Mouse (Mus musculus): ENCODE measurements at regions not wholly inside any gene's neighbourhood (a gene's known extent, or its start where the extent isn't known, plus 50 kb on each side); places are given as distances from the start of the nearest gene placed in this dataset.

GRCm38 (mm10) chr10:44763102-44763501 lies 234.8 kb upstream of the Prdm1 start:
- H3K4me1 ChIP-seq (ENCODE audit: control insufficient read depth, insufficient read depth, low read length), result no peaks in the 10 kb centered on the region
- no peak for ATAC-seq (replicated peaks; ENCODE audit: extremely low read depth, insufficient read depth, low FRiP score)

GRCm38 (mm10) chr10:44762068-44762467 lies 233.8 kb upstream of the Prdm1 start:
- H3K36me3 ChIP-seq (ENCODE audit: control insufficient read depth, insufficient read depth), result no peaks in the 10 kb centered on the region
- H3K4me1 ChIP-seq (ENCODE audit: control insufficient read depth, insufficient read depth, low read length), result no peaks in the 10 kb centered on the region
- H3K4me2 ChIP-seq (ENCODE audit: low read depth, low read length), result no peak overlapping the region
- no peak overlapping the region for H3K9ac ChIP-seq (ENCODE audit: low read length)
- no peak overlapping the region for H3K4me3 ChIP-seq (ENCODE audit: low read length)
- H3K27me3 ChIP-seq (ENCODE audit: control insufficient read depth, insufficient read depth, low read length), result no peaks in the 10 kb centered on the region
- H3K9me3 ChIP-seq (replicated peaks; ENCODE audit: control insufficient read depth, low read length), result no peaks in the 10 kb centered on the region
- no peak overlapping the region for H3K27ac ChIP-seq (ENCODE audit: low read length)
- WGBS, result 56% methylated on average over 4 of the region's 4 CpGs
- ATAC-seq (replicated peaks; ENCODE audit: extremely low read depth, insufficient read depth, low FRiP score), result no peak

More at GRCm38 (mm10) chr10:44763102-44763501, 234.8 kb upstream of the Prdm1 start:
- Histone ChIP-seq H3K4me3 (ENCODE audit: low read length) (no peak overlapping the region), H3K9me3 (replicated peaks; ENCODE audit: control insufficient read depth, low read length) (no peaks in the 10 kb centered on the region), H3K9ac (ENCODE audit: low read length) (no peak overlapping the region), H3K4me2 (ENCODE audit: low read depth, low read length) (no peak overlapping the region), H3K27me3 (ENCODE audit: control insufficient read depth, insufficient read depth, low read length) (no peaks in the 10 kb centered on the region), H3K36me3 (ENCODE audit: control insufficient read depth, insufficient read depth) (no peaks in the 10 kb centered on the region), H3K27ac (ENCODE audit: low read length) (no peak overlapping the region)
- 57% methylated on average over 3 of the region's 3 CpGs for WGBS

DNA sequence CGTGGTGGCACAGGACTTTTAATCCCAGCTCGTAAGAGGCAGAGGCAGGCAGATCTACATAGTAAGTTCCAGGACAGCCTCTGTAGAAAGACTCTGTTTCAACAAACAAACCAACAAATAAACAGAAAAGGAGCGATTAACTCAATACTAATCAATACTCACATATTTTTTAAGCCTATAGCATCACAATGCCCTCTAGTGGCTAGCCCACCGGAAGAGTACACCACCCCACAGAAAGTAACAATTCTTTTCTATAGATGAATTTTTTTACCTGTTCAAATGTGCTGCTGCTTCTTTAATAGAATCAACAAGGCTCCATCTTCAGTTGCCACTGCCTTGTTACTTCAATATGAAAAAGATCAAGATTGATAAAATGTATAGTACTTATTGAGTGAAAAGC lies 233.0 kb upstream of the Prdm1 start:
- H3K4me3 ChIP-seq (ENCODE audit: low read length), result no peak overlapping the region
- no peaks in the 10 kb centered on the region for H3K27me3 ChIP-seq (ENCODE audit: control insufficient read depth, insufficient read depth, low read length)
- H3K9me3 ChIP-seq (replicated peaks; ENCODE audit: control insufficient read depth, low read length), result no peaks in the 10 kb centered on the region
- no peak overlapping the region for H3K27ac ChIP-seq (ENCODE audit: low read length)
- H3K4me1 ChIP-seq (ENCODE audit: control insufficient read depth, insufficient read depth, low read length), result no peaks in the 10 kb centered on the region
- H3K9ac ChIP-seq (ENCODE audit: low read length), result no peak overlapping the region
- no peak overlapping the region for H3K4me2 ChIP-seq (ENCODE audit: low read depth, low read length)
- no peaks in the 10 kb centered on the region for H3K36me3 ChIP-seq (ENCODE audit: control insufficient read depth, insufficient read depth)
- ATAC-seq (replicated peaks; ENCODE audit: extremely low read depth, insufficient read depth, low FRiP score), result no peak
- 69% methylated on average over 4 of the region's 4 CpGs for WGBS

DNA sequence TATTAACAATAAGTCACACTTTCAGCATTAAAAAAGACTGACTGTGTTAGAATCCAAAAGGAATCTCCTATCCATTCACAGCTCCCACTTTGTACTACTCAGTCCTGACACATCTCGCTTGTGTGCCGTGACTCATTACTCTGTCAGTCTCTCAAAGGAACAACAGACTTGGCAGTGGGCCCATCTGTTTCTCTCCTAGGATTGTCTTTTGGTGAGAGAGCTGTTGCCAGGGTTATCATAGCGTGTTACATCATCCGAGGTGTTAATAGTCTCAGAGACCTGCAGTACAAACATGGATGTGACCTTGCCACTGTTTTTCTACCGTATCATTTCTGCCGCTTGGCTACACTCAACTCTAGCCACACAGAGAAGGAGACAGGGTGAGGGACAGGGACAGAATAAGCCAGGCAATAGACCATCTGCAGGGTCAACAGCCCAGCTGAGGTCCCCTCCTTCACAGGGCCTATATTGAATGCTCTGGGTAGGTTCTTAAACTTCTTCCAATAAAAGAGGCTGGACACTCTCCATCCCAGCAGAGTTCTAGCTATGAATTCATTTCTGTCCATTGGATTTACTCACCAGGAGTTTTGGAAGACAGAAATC lies 227.2 kb upstream of the Prdm1 start:
- Histone ChIP-seq H3K27me3 (ENCODE audit: control insufficient read depth, insufficient read depth, low read length) (no peaks in the 10 kb centered on the region), H3K9ac (ENCODE audit: low read length) (no peak overlapping the region), H3K4me3 (ENCODE audit: low read length) (no peak overlapping the region), H3K4me2 (ENCODE audit: low read depth, low read length) (no peak overlapping the region), H3K27ac (ENCODE audit: low read length) (no peak overlapping the region), H3K9me3 (replicated peaks; ENCODE audit: control insufficient read depth, low read length) (no peaks in the 10 kb centered on the region), H3K36me3 (ENCODE audit: control insufficient read depth, insufficient read depth) (no peaks in the 10 kb centered on the region), H3K4me1 (ENCODE audit: control insufficient read depth, insufficient read depth, low read length) (peaks cover 5% of the 10 kb centered on the region; the same call in 1 of the 2 replicates)
- 17% methylated on average over 6 of the region's 6 CpGs for WGBS
- ATAC-seq (replicated peaks; ENCODE audit: extremely low read depth, insufficient read depth, low FRiP score), result no peak; the same call in 1 of the 2 replicates

GRCm38 (mm10) chr10:44754930-44755329 lies 226.6 kb upstream of the Prdm1 start:
- Histone ChIP-seq H3K9ac (ENCODE audit: low read length) (no peak overlapping the region), H3K9me3 (replicated peaks; ENCODE audit: control insufficient read depth, low read length) (no peaks in the 10 kb centered on the region), H3K4me3 (ENCODE audit: low read length) (no peak overlapping the region), H3K27ac (ENCODE audit: low read length) (no peak overlapping the region), H3K4me1 (ENCODE audit: control insufficient read depth, insufficient read depth, low read length) (peaks cover 5% of the 10 kb centered on the region; the same call in 1 of the 2 replicates), H3K27me3 (ENCODE audit: control insufficient read depth, insufficient read depth, low read length) (no peaks in the 10 kb centered on the region), H3K36me3 (ENCODE audit: control insufficient read depth, insufficient read depth) (no peaks in the 10 kb centered on the region), H3K4me2 (ENCODE audit: low read depth, low read length) (no peak overlapping the region)
- ATAC-seq (replicated peaks; ENCODE audit: extremely low read depth, insufficient read depth, low FRiP score), result no peak
- 68% methylated on average over 4 of the region's 4 CpGs for WGBS

DNA sequence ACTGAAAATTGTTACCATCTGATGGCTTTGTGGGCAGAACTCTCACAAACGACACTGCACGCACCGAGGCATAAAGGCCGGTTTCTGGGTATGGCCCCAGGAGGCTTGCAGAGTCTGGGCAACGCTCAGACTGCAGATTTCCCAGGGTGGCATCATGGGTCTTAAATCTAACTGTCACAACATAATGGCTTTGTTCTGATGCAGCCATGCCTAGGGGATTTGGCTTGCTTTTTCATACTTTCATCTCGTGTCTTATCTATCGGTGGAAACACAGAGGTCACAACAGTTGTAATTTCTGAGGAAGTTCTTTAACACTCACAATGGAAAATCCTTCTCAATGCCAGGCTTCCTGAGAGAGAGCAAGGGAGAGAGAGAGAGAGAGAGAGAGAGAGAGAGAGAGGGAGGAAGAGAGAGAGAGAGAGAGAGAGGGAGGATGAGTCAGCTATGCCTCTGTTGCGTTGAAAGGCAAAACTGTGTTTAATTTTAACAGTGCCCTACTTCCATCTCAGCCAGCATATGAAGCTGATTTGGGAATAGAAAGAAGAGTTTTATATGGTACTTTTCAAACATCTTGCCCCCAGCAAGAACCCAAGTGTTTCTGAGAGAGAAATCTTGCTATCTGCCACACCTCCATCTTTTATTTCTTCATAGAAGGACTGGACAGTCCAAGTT lies 224.6 kb upstream of the Prdm1 start:
- no peak overlapping the region for H3K9ac ChIP-seq (ENCODE audit: low read length)
- no peaks in the 10 kb centered on the region for H3K27me3 ChIP-seq (ENCODE audit: control insufficient read depth, insufficient read depth, low read length)
- no peak overlapping the region for H3K27ac ChIP-seq (ENCODE audit: low read length)
- no peak overlapping the region for H3K4me2 ChIP-seq (ENCODE audit: low read depth, low read length)
- no peaks in the 10 kb centered on the region for H3K9me3 ChIP-seq (replicated peaks; ENCODE audit: control insufficient read depth, low read length)
- H3K4me1 ChIP-seq (ENCODE audit: control insufficient read depth, insufficient read depth, low read length), result peaks cover 9% of the 10 kb centered on the region
- no peak overlapping the region for H3K4me3 ChIP-seq (ENCODE audit: low read length)
- no peaks in the 10 kb centered on the region for H3K36me3 ChIP-seq (ENCODE audit: control insufficient read depth, insufficient read depth)
- no peak for ATAC-seq (replicated peaks; ENCODE audit: extremely low read depth, insufficient read depth, low FRiP score)
- WGBS, result 70% methylated on average over 8 of the region's 8 CpGs

DNA sequence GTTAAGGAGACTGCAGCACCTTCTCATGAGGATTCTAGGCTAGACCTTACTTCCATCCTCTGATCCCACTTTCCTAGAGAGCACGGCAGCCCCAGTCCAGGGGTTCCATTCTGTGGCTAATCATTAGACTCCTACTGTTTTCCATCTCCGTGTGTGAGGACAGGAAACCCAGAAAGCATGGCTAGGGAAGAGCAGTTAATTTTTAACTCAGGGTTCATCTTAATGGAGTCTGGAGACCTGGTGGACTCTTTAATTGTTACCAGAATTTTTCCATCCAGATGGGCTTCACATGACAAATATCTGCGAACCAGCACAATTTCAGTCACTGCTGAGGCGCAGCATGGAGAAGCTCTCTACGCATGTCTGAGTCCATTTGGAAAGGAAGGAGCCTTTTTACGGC lies 222.8 kb upstream of the Prdm1 start:
- Histone ChIP-seq H3K36me3 (ENCODE audit: control insufficient read depth, insufficient read depth) (no peaks in the 10 kb centered on the region), H3K9ac (ENCODE audit: low read length) (no peak overlapping the region), H3K4me3 (ENCODE audit: low read length) (no peak overlapping the region), H3K9me3 (replicated peaks; ENCODE audit: control insufficient read depth, low read length) (no peaks in the 10 kb centered on the region), H3K27ac (ENCODE audit: low read length) (no peak overlapping the region), H3K4me2 (ENCODE audit: low read depth, low read length) (no peak overlapping the region), H3K4me1 (ENCODE audit: control insufficient read depth, insufficient read depth, low read length) (peaks cover 9% of the 10 kb centered on the region), H3K27me3 (ENCODE audit: control insufficient read depth, insufficient read depth, low read length) (no peaks in the 10 kb centered on the region)
- WGBS, result 82% methylated on average over 6 of the region's 6 CpGs
- ATAC-seq (replicated peaks; ENCODE audit: extremely low read depth, insufficient read depth, low FRiP score), result no peak

GRCm38 (mm10) chr10:44749206-44749605 lies 220.9 kb upstream of the Prdm1 start:
- no peak overlapping the region for H3K27ac ChIP-seq (ENCODE audit: low read length)
- H3K4me2 ChIP-seq (ENCODE audit: low read depth, low read length), result no peak overlapping the region
- no peaks in the 10 kb centered on the region for H3K36me3 ChIP-seq (ENCODE audit: control insufficient read depth, insufficient read depth)
- H3K9me3 ChIP-seq (replicated peaks; ENCODE audit: control insufficient read depth, low read length), result no peaks in the 10 kb centered on the region
- H3K4me3 ChIP-seq (ENCODE audit: low read length), result no peak overlapping the region
- no peaks in the 10 kb centered on the region for H3K27me3 ChIP-seq (ENCODE audit: control insufficient read depth, insufficient read depth, low read length)
- no peak for ATAC-seq (replicated peaks; ENCODE audit: extremely low read depth, insufficient read depth, low FRiP score)
- H3K4me1 ChIP-seq (ENCODE audit: control insufficient read depth, insufficient read depth, low read length), result peaks cover 6% of the 10 kb centered on the region; the same call in 1 of the 2 replicates
- 44% methylated on average over 4 of the region's 4 CpGs for WGBS
- H3K9ac ChIP-seq (ENCODE audit: low read length), result no peak overlapping the region

DNA sequence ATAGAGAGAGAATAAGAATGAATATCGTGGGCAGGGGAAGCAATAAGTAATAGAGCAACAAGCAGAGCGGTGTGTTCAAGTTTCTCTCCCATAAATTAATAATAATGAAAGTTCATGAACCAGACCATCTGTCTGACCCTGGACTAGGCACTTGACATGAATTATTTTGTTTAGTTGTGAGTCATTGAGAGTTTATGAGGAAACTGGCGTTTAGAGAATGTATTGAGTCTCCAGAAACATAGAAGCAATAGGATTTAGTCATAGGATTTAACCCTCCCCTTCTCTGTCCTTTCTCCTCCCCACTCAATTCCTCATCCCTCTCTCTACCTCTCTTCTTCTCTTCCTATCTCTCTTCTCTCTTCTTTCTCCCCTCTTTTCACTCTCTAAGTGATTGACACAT lies 219.1 kb upstream of the Prdm1 start:
- H3K27me3 ChIP-seq (ENCODE audit: control insufficient read depth, insufficient read depth, low read length), result no peaks in the 10 kb centered on the region
- no peak overlapping the region for H3K27ac ChIP-seq (ENCODE audit: low read length)
- no peaks in the 10 kb centered on the region for H3K36me3 ChIP-seq (ENCODE audit: control insufficient read depth, insufficient read depth)
- H3K4me1 ChIP-seq (ENCODE audit: control insufficient read depth, insufficient read depth, low read length), result peaks cover 6% of the 10 kb centered on the region; the same call in 1 of the 2 replicates
- no peak for ATAC-seq (replicated peaks; ENCODE audit: extremely low read depth, insufficient read depth, low FRiP score)
- H3K9ac ChIP-seq (ENCODE audit: low read length), result no peak overlapping the region
- WGBS, result 79% methylated on average over 3 of the region's 3 CpGs
- no peaks in the 10 kb centered on the region for H3K9me3 ChIP-seq (replicated peaks; ENCODE audit: control insufficient read depth, low read length)
- H3K4me3 ChIP-seq (ENCODE audit: low read length), result no peak overlapping the region
- no peak overlapping the region for H3K4me2 ChIP-seq (ENCODE audit: low read depth, low read length)
